Mouse (Mus musculus) induced T-regulatory cell, adult 2 months (primary cell): ENCODE results near the gene Scel.

Source experiments
- DNase-seq: peaks from one replicate; pipeline ENCODE4 v3.0.0-alpha.2; 2012; ENCODE audit warnings: low read depth

Scel gene

GRCm38 (mm10) chr14:103651106-103651505, 138.0 kb downstream of the Scel start:
- DNase-seq = no peak

- DNase-seq = peak; percentile 68
Observed at GRCm38 (mm10) chr14:103651562-103651961, 138.4 kb downstream of the Scel start.

DNA sequence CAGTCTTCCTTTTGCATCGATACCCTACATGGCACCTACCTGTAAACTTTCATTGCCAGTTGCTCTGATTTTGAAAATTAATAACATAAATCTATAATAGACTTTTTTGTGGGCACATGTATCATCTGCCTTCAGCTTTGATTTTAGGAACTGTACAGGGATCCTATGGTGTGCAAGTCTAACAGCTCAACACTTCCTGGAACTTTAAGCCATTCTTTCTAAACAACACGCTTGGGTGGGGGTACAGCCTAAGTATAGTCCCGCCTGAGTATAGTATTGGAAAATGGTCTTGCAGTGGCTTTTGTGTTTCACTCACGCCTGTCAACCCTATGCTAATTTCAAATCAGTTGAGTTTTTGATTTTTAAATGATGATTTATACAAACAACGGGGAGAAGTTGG, 139.4 kb downstream of the Scel start:
- DNase-seq = no peak

- DNase-seq = peak; percentile 86
Observed at GRCm38 (mm10) chr14:103653800-103654199, 140.7 kb downstream of the Scel start.

GRCm38 (mm10) chr14:103655448-103655847, 142.3 kb downstream of the Scel start:
- no peak for DNase-seq

GRCm38 (mm10) chr14:103657876-103658275, 144.7 kb downstream of the Scel start:
- DNase-seq = no peak
